Mouse (Mus musculus) ES-E14 (cell line): Measurements from ENCODE around the gene Iqcf6. TPM values are rescaled to one million over a fixed set of nuclear protein-coding genes. Genes with fewer than 3 reads are reported as not detected.

ENCODE experiments used
- DNase-seq: peaks from one replicate; pipeline ENCODE4 v3.0.0-alpha.2; 2013; ENCODE audit warnings: low read depth, low spot score
- H3K27ac ChIP-seq: 2 replicates; pipeline ENCODE4 v1.5.1; 2012; ENCODE audit warnings: low read depth, mild to moderate bottlenecking, low read length, moderate library complexity, mixed read lengths; ENCODE audit not compliant: poor library complexity, insufficient read depth, severe bottlenecking
- H3K36me3 ChIP-seq: 2 replicates; pipeline ENCODE4 v1.6.1; 2012; ENCODE audit warnings: mild to moderate bottlenecking, low read length, moderate library complexity, mixed read lengths; ENCODE audit not compliant: control insufficient read depth, poor library complexity, insufficient read depth, severe bottlenecking
- H3K4me1 ChIP-seq, 2 experiments: fragments of 150-350 bp in 1 of 2; sonication (generic) in 1 of 2; 2 replicates each; pipeline ENCODE4 v1.6.1; 2012; ENCODE audit warnings: low read length in 2 of 2, mild to moderate bottlenecking in 1 of 2, mixed read lengths in 1 of 2; ENCODE audit not compliant: control insufficient read depth in 2 of 2, insufficient read depth in 2 of 2, poor library complexity in 1 of 2
- H3K4me3 ChIP-seq, 2 experiments: fragments of 150-350 bp in 1 of 2; sonication (generic) in 1 of 2; 2 replicates each; pipeline ENCODE4 v1.5.1; 2012; ENCODE audit warnings: low read length in 2 of 2, low read depth in 1 of 2, mild to moderate bottlenecking in 1 of 2, mixed read lengths in 1 of 2; ENCODE audit not compliant: insufficient read depth in 1 of 2, poor library complexity in 1 of 2, severe bottlenecking in 1 of 2
- H3K9ac ChIP-seq: 2 replicates; pipeline ENCODE4 v1.6.1; 2012; ENCODE audit warnings: low read depth, mild to moderate bottlenecking, low read length, mixed read lengths; ENCODE audit not compliant: poor library complexity, insufficient read depth, severe bottlenecking
- H3K9me3 ChIP-seq: fragments of 150-350 bp; sonication (generic); 2 replicates; pipeline ENCODE4 v1.6.1; 2012; ENCODE audit warnings: low read depth, mild to moderate bottlenecking, low read length; ENCODE audit not compliant: control insufficient read depth, insufficient read depth
- CHD2 ChIP-seq: IDR thresholded peaks from 2 replicates; pipeline ENCODE4 v1.6.1; 2014; ENCODE audit warnings: mild to moderate bottlenecking, low read depth, low read length, inconsistent platforms
- HCFC1 ChIP-seq: IDR thresholded peaks from 2 replicates; pipeline ENCODE4 v1.6.1; 2012; ENCODE audit warnings: low read length, inconsistent platforms, borderline replicate concordance; ENCODE audit not compliant: insufficient read depth
- MAFK ChIP-seq: IDR thresholded peaks from 2 replicates; pipeline ENCODE4 v1.6.1; 2014; ENCODE audit warnings: mild to moderate bottlenecking, low read depth, low read length, inconsistent platforms; ENCODE audit not compliant: insufficient read depth
- ZC3H11A ChIP-seq: IDR thresholded peaks from 2 replicates; pipeline ENCODE4 v1.6.1; 2012; ENCODE audit warnings: low read depth, mild to moderate bottlenecking, inconsistent platforms, low read length, borderline replicate concordance
- ZNF384 ChIP-seq: IDR thresholded peaks from 2 replicates; pipeline ENCODE4 v1.6.1; 2012; ENCODE audit warnings: low read depth, low read length, inconsistent platforms
- in situ Hi-C, 2 experiments: fragments of 600-800 bp; cut with MboI; formaldehyde crosslinking; loops; one replicate each; pipeline ENCODE4 v1.15.1; 2025; ENCODE audit warnings: low sequenced_read_pairs in 2 of 2, inconsistent platforms in 1 of 2; ENCODE audit not compliant: unreplicated experiment in 2 of 2
- total RNA-seq: library from RNA; depleted of rRNA; stranded (reverse); fragments of 300-350 nt; gene quantifications from 2 replicates; pipeline ENCODE4 v1.2.3, GENCODE M21; 2012

Gene Iqcf6
- total RNA-seq, 1 experiment = not detected

- in situ Hi-C loops = no loop called here
- Histone ChIP-seq H3K4me3 (no peak overlapping the region), H3K36me3 (peaks cover 34% of the 10 kb centered on the region), H3K4me1 (peaks cover 2 to 15% of the 10 kb centered on the region in 2 experiments; a peak in 2 of 4 replicates), H3K27ac (no peak overlapping the region), H3K9ac (no peak overlapping the region), H3K9me3 (no peaks in the 10 kb centered on the region)
- TF ChIP-seq ZC3H11A (no peak), CHD2 (no peak), ZNF384 (no peak), MAFK (no peak), HCFC1 (no peak)
- no peak for DNase-seq
Observed at GRCm38 (mm10) chr9:106659441-106659840, 33.1 kb downstream of the Iqcf6 start.

GRCm38 (mm10) chr9:106659935-106660334 is 33.6 kb downstream of the Iqcf6 start:
- DNase-seq = no peak
- no peak for TF ChIP-seq ZNF384
- Histone ChIP-seq H3K9ac (no peak overlapping the region), H3K9me3 (no peaks in the 10 kb centered on the region), H3K4me3 (no peak overlapping the region), H3K4me1 (peaks cover 2 to 15% of the 10 kb centered on the region in 2 experiments; a peak in 2 of 4 replicates), H3K36me3 (peaks cover 37% of the 10 kb centered on the region), H3K27ac (no peak overlapping the region)
- in situ Hi-C loops = no loop called here

- no peak for DNase-seq
- Histone ChIP-seq H3K4me1 (peaks cover 2 to 15% of the 10 kb centered on the region in 2 experiments; a peak in 2 of 4 replicates), H3K36me3 (peaks cover 49% of the 10 kb centered on the region), H3K4me3 (no peak overlapping the region), H3K9ac (no peak overlapping the region), H3K9me3 (no peaks in the 10 kb centered on the region), H3K27ac (no peak overlapping the region)
- in situ Hi-C loops = no loop called here
- TF ChIP-seq CHD2 = no peak
- TF ChIP-seq HCFC1 = no peak
- TF ChIP-seq ZNF384 = no peak
- TF ChIP-seq ZC3H11A = no peak
- TF ChIP-seq MAFK = no peak
Observed at GRCm38 (mm10) chr9:106663200-106663599, 36.8 kb downstream of the Iqcf6 start.

- DNase-seq = no peak
Observed at GRCm38 (mm10) chr9:106664433-106664832, 38.1 kb downstream of the Iqcf6 start.

GRCm38 (mm10) chr9:106664856-106665255 is 38.5 kb downstream of the Iqcf6 start:
- H3K4me3 ChIP-seq = no peak overlapping the region
- H3K9ac ChIP-seq = no peak overlapping the region
- DNase-seq = no peak
- TF ChIP-seq CHD2 (no peak), ZC3H11A (no peak), MAFK (no peak), ZNF384 (no peak), HCFC1 (no peak)
- H3K4me1 ChIP-seq = peaks cover 2 to 15% of the 10 kb centered on the region in 2 experiments; a peak in 2 of 4 replicates
- H3K36me3 ChIP-seq = peaks cover 43% of the 10 kb centered on the region; the same call in 1 of the 2 replicates
- no peak overlapping the region for H3K27ac ChIP-seq
- in situ Hi-C loops = no loop called here
- no peaks in the 10 kb centered on the region for H3K9me3 ChIP-seq

More at GRCm38 (mm10) chr9:106664433-106664832, 38.1 kb downstream of the Iqcf6 start:
- no peaks in the 10 kb centered on the region for H3K9me3 ChIP-seq
- peaks cover 2 to 15% of the 10 kb centered on the region in 2 experiments; a peak in 2 of 4 replicates for H3K4me1 ChIP-seq
- no peak overlapping the region for H3K4me3 ChIP-seq
- no peak overlapping the region for H3K9ac ChIP-seq
- TF ChIP-seq ZNF384 = no peak
- no peak for TF ChIP-seq MAFK
- no peak for TF ChIP-seq HCFC1
- no peak for TF ChIP-seq ZC3H11A
- TF ChIP-seq CHD2 = no peak
- H3K36me3 ChIP-seq = peaks cover 42% of the 10 kb centered on the region; the same call in 1 of the 2 replicates
- no peak overlapping the region for H3K27ac ChIP-seq
- in situ Hi-C loops = no loop called here
